Mouse (Mus musculus) skeletal muscle tissue, adult 2 months (tissue): ENCODE data around the gene Slc24a3.

Source experiments
- DNase-seq: peaks from one replicate; pipeline ENCODE4 v3.0.0-alpha.2; 2012; ENCODE audit warnings: low read depth, low spot score

Slc24a3 gene

GRCm38 (mm10) chr2:145283746-145284145, 116.2 kb downstream of the Slc24a3 start:
- DNase-seq: peak; percentile 17

DNA sequence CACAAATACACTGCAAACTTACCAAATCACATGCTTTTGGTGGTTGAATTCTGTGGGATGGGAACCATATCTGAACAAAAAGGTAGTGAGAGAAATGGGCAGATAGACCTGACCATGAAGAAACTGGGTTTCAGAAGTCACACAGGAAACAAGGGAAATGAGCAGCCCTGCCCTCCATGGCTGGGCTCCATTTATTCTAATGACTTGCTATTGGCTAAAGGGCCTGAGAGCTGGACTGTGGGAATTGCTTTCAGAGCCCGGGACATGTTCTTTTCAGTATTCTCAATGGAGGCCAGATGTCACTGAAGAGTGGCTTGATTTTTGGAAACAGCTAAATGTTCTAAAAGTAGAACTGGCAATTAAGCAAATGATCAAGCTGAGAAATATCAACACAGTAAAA, 120.9 kb downstream of the Slc24a3 start:
- peak; percentile 37 for DNase-seq

DNA sequence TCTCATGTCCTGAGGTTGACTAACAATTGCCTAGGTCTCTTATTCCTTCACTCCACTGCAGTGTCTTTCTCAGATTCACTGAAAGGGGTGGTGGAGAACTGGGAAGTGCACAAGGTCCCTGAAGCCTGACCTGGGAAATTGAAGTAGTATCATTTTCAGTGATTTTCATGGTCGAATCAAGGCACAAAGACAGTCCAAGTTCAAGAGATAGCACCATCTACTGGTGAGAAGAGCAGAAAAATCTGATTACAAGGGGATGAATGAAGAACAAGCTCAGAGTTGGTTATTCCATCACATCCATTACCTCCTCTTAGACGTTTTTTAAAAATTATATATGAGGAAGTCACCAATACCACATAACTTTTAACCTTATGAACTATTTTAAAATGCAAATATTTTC, 123.9 kb downstream of the Slc24a3 start:
- DNase-seq: no peak

DNA sequence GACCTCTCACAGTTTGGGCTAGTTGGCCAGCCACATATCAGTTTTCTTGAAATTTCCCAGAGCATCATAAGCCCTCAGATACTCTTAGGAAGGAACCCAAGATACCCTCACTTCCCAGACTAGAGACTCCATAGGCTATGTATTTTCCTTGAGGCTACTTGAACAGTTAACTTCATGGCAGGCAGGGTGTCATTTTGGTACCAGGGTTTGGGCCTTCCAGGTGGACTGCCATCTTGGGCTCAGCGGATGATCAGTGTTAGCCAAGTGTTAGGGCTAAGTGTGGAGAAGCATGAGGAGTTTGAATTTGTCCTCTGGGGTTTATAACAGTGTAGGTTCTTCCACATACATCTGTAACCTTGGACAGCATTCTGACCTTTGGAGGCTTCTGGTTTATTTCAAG, 124.6 kb downstream of the Slc24a3 start:
- no peak for DNase-seq

GRCm38 (mm10) chr2:145292816-145293215, 125.3 kb downstream of the Slc24a3 start:
- no peak for DNase-seq

DNA sequence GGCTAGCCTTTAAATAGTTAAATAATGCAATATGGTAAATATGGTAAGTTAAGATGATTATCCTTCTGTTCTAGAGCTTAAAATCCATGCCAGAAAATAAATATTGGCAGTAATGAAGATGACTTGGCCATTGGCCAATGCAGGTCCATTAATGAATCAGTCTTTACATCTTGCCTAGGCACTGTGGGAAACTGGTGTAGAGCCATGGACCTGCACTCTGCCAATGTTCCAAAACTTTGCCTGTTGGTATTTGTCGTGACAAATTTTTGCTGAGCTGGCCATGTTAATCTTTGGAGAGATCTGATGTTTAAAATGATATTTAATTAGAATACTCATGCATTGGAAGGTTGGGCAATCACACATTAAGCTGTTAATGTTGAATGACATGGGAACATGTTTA, 129.4 kb downstream of the Slc24a3 start:
- DNase-seq: no peak

- DNase-seq: no peak
Observed at GRCm38 (mm10) chr2:145299914-145300699, 132.6 kb downstream of the Slc24a3 start.

- peak; percentile 12 for DNase-seq
Observed at GRCm38 (mm10) chr2:145307231-145307883, 139.8 kb downstream of the Slc24a3 start.

GRCm38 (mm10) chr2:145318916-145319315, 151.4 kb downstream of the Slc24a3 start:
- no peak for DNase-seq

GRCm38 (mm10) chr2:145321287-145321686, 153.7 kb downstream of the Slc24a3 start:
- DNase-seq: no peak

DNA sequence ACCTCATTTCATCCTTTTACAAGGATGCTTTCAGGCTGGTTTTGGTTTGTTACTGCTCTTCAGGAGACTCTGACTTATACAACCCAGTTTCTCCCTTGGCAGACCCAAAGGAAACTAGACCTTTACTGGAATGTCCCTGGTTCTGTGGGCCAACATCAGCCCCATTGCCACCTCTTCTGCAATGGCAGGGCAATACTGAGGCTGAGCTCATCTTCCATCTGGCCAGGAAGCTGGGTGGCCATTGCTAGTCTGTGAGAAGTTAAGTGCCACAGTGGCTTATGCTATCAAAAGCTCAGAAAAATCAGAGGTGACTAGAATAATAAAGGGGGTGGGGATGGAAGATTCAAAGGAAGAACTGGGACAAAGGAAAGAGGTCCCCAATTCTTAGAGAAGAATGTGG, 154.2 kb downstream of the Slc24a3 start:
- no peak for DNase-seq

GRCm38 (mm10) chr2:145324477-145324876, 156.9 kb downstream of the Slc24a3 start:
- DNase-seq: no peak

- no peak for DNase-seq
Observed at GRCm38 (mm10) chr2:145325852-145326251, 158.3 kb downstream of the Slc24a3 start.

DNA sequence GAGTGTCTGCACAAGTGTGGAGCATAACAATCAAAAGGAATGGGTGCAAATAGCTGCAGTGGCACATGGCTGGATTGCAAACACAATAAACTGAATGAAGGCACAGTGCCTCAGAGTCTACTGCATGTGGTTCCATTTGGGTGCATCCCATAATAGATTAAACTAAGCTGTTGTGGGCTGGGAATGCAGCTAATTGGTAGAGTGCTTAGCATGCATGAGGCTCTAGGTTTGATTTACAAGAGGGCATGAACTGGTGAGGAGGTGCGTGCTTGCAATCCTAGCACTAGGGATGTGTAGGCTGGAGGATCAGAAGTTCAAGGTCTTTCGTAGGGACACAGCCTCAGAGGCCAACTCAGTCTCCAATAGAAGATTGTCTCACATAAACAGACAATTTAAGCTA, 159.0 kb downstream of the Slc24a3 start:
- no peak for DNase-seq

GRCm38 (mm10) chr2:145329756-145330155, 162.2 kb downstream of the Slc24a3 start:
- peak; percentile 39 for DNase-seq

- DNase-seq: no peak
Observed at GRCm38 (mm10) chr2:145331525-145331924, 164.0 kb downstream of the Slc24a3 start.

DNA sequence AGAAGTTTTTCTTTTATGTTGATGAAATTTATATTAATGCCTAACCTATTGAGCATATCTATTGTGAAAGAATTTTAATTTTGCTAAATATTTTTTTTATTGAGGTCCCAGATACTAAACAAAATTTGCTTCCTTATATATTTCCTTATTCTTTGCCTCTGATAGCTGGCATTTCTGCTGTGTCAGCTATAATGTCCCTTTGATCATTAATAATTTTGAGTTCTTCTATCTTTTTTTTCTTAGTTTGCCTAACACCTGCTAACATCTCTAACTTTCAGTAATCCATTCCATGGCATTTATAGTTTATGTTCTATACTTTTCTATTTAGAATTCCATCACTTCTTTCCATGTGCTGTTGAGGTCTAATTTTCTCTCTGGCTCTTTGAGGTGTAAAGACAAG, 165.9 kb downstream of the Slc24a3 start:
- DNase-seq: no peak

GRCm38 (mm10) chr2:145336406-145336805, 168.9 kb downstream of the Slc24a3 start:
- no peak for DNase-seq

DNA sequence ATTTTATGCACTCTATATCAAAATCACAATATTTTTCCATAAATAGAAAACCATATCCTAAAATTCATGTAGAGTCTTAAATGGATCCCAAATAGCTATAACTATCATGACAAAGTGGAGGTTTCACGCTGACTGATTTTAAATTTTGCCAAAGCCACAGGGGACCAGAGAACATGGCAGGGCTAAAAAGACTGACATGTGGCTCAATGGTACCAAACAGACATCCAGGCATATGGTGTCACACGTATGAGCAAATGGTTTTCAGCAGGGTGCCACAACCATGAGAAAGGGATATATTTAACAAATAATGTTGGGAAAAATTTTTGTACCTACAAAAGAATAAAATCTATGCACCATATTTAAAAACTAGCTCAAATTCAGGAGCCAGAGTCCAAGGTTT, 173.3 kb downstream of the Slc24a3 start:
- no peak for DNase-seq

- no peak for DNase-seq
Observed at GRCm38 (mm10) chr2:145342956-145343355, 175.4 kb downstream of the Slc24a3 start.

DNA sequence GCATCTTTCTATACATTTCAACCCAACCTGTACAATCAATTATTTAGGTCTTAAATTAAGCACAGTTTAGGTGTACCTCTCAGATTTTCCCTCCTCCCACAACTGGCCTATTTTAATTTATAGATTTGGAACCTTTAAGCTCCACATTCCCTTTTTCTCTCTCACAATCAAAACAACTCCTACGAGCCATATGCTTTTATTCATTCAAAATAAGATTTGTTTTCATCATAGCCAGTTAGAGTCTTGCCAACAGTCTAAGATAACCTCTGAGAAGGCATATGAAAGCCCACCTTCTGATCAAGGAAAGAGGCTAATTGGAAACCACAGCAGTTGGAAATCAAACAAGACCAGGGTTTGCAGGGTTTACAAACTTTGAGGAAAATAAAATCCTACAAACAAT, 177.0 kb downstream of the Slc24a3 start:
- no peak for DNase-seq

DNA sequence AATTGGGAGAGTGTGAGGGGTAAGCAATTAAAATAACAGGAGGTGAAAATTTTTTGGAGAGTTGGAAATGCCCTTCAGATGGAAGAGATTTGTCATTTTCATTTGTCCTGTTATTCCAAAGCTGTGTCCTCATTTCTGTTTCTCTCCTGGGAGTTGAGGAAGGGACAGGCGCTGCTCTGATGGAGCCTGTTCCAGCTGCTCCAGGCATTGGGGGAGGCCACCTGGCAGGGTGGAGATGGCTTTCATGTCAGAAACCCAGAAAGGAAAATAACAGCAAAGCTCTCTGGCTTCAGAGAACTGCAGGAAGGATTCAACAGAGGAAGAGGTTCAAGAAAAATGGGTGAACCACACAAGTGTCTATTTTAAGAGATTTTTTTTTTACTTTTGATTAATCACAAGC, 186.2 kb downstream of the Slc24a3 start:
- no peak for DNase-seq

GRCm38 (mm10) chr2:145358236-145358942, 190.8 kb downstream of the Slc24a3 start:
- no peak for DNase-seq
